In the genomic region with DNA sequence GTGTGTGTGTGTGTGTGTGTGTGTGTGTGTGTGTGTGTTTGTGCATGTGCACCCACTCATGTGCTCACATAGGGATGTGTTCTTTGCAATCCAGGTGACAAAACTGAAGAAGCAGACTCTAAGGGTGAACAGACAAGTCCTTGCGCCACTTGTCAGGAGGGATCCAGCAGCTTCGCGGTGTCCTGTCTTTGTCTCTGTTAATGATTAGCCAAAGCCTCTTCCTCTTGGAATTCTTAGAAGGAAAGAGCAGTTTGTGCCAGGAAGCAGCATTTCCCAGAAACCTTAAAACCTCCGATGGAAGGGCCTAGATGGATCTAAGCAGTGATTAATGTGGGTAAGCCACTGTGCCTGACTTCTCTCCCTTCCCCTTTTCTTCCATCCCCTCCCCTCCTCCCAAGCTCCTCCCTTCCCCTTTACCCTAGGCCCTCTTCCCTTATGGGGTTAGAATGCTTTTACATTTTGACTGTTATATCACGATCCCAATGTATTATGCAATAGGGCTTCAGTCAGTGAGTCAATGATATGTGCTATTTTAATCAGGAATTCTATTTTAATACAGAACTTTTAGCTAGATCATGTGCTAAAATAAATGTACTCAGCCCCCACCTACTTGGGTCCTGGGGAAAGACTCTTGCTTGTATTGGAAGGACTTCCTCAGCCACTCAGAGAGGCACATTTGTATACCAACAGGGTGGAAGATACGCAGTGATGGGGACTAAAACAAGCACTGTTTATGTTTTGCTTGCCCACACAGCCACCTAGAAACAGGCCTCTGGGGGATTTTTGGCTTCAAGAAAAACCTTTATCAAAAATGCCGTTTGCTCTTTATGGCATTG, we compare ENCODE assay signal across 15 mouse cellular contexts. TPM values are rescaled to one million over a fixed set of nuclear protein-coding genes. Genes with fewer than 3 reads are reported as not detected.
DNase-seq lines count a peak whose midpoint lies in the region; ATAC-seq and TF ChIP-seq lines count a peak whose summit lies in the region.
"Had no signal": no experiment of that assay in that cellular context is flagged by ENCODE, and none has a peak within 500 bp of the region (broad histone marks: within the 10 kb centered on the region; RNA-seq: fewer than 3 reads in every experiment).

No protein-coding gene starts in this region.

- H3K4me2 ChIP-seq in midbrain, embryonic 14.5 days (ENCODE audit: low read length): no peak overlapping the region
- H3K4me2 ChIP-seq: embryonic facial prominence, embryonic 12.5 days; forebrain, embryonic 13.5 days; limb, embryonic 15.5 days; lung, embryonic 14.5 days had no signal

- H3K9ac ChIP-seq in midbrain, embryonic 14.5 days (replicated peaks; ENCODE audit: low read length): no peak overlapping the region
- H3K9ac ChIP-seq: embryonic facial prominence, embryonic 12.5 days; forebrain, embryonic 13.5 days; limb, embryonic 15.5 days; lung, embryonic 14.5 days had no signal

- TF ChIP-seq CTCF in kidney, adult 2 months (conservative IDR thresholded peaks at IDR 0.05; ENCODE audit: insufficient read depth, insufficient read length, low read depth, low read length): no peak

- no peak overlapping the region for H3K27ac ChIP-seq in kidney, adult 2 months (ENCODE audit: insufficient read depth, low read depth, low read length)
- H3K27ac ChIP-seq in midbrain, embryonic 14.5 days (replicated peaks; ENCODE audit: low read depth, low read length): no peak overlapping the region
- H3K27ac ChIP-seq: embryonic facial prominence, embryonic 12.5 days; forebrain, embryonic 13.5 days; limb, embryonic 15.5 days had no signal

- WGBS in kidney, adult 2 months: 41% methylated on average over 7 of the region's 7 CpGs
- WGBS in midbrain, embryonic 14.5 days: 85% methylated on average over 7 of the region's 7 CpGs

- TF ChIP-seq POLR2A in kidney, adult 2 months (IDR thresholded peaks at IDR 0.05; ENCODE audit: low read depth, low read length): no peak

- peaks cover 3% of the 10 kb centered on the region; the same call in 1 of the 2 replicates for H3K4me1 ChIP-seq in kidney, adult 2 months (ENCODE audit: control insufficient read depth, insufficient read depth, low read length)
- H3K4me1 ChIP-seq in midbrain, embryonic 14.5 days (ENCODE audit: control insufficient read depth, insufficient read depth, low read length): no peaks in the 10 kb centered on the region
- H3K4me1 ChIP-seq: forebrain, embryonic 13.5 days had no signal

- no peaks in the 10 kb centered on the region for H3K9me3 ChIP-seq in midbrain, embryonic 14.5 days (ENCODE audit: control insufficient read depth, low read length)
- H3K9me3 ChIP-seq: embryonic facial prominence, embryonic 12.5 days; forebrain, embryonic 13.5 days; limb, embryonic 15.5 days had no signal

- DNase-seq in kidney, adult 2 months: peak; percentile 83
- no peak for DNase-seq in kidney, adult 11 months
- DNase-seq in adipocyte (ENCODE audit: low spot score): peak; percentile 16
- no peak for DNase-seq in midbrain, embryonic 14.5 days
- no peak for DNase-seq in gastrocnemius, adult 18-20 months (ENCODE audit: low spot score)
- DNase-seq: cerebellum, adult 9-10 months; lung, embryonic 14.5 days; thymus, postnatal 4 days had no signal

- ATAC-seq in granulocyte monocyte progenitor cell, adult 5-6 weeks (replicated peaks; ENCODE audit: poor library complexity, severe bottlenecking): peak; percentile 95
- peak; percentile 75 for ATAC-seq in megakaryocyte, adult 5-6 weeks (ENCODE audit: poor library complexity, severe bottlenecking)
- no peak for ATAC-seq in midbrain, embryonic 14.5 days (ENCODE audit: low FRiP score, low TSS enrichment)
- ATAC-seq: forebrain, embryonic 13.5 days; inflammation-experienced regulatory T-cells, adult 6 months; midbrain, embryonic 16.5 days had no signal

- H3K4me3 ChIP-seq in kidney, adult 2 months (ENCODE audit: insufficient read depth, low read depth, low read length): no peak overlapping the region
- H3K4me3 ChIP-seq in midbrain, embryonic 14.5 days (replicated peaks; ENCODE audit: low read depth, low read length): no peak overlapping the region
- H3K4me3 ChIP-seq: embryonic facial prominence, embryonic 12.5 days; forebrain, embryonic 13.5 days; limb, embryonic 15.5 days had no signal

- no peaks in the 10 kb centered on the region for H3K36me3 ChIP-seq in kidney, adult 2 months (ENCODE audit: control insufficient read depth, insufficient read depth, low read length)
- H3K36me3 ChIP-seq in midbrain, embryonic 14.5 days (ENCODE audit: control insufficient read depth, insufficient read depth, low read length): no peaks in the 10 kb centered on the region
- H3K36me3 ChIP-seq: embryonic facial prominence, embryonic 12.5 days; limb, embryonic 15.5 days had no signal

- H3K27me3 ChIP-seq in kidney, adult 2 months (replicated peaks; ENCODE audit: control insufficient read depth, insufficient read depth, low read length): no peaks in the 10 kb centered on the region
- H3K27me3 ChIP-seq in midbrain, embryonic 14.5 days (ENCODE audit: control insufficient read depth, insufficient read depth, low read length): no peaks in the 10 kb centered on the region
- H3K27me3 ChIP-seq: embryonic facial prominence, embryonic 12.5 days; forebrain, embryonic 13.5 days had no signal

RNA-seq across cellular contexts. Expression of a gene that starts 33.5 kb away (rescaled TPM):
- 16.0 and 17.4 TPM in 2 replicates for polyA plus RNA-seq in kidney, adult 2 months (2012; rRNA removed)
- not detected in 2 replicates for total RNA-seq in granulocyte monocyte progenitor cell, adult 5-6 weeks (2014; fragmentation: Nextera tagmentation)
- not detected in 2 replicates for total RNA-seq in granulocyte monocyte progenitor cell, adult 5-6 weeks (2017)
- not detected in 2 replicates for total RNA-seq in megakaryocyte, adult 5-6 weeks (2015)
- total RNA-seq in megakaryocyte, adult 5-6 weeks (2017): not detected in 2 replicates
- 1.2 and 2.0 TPM in 2 replicates for polyA plus RNA-seq in midbrain, embryonic 14.5 days (2014; fragmentation: Nextera tagmentation; extraction: Ambion mirVana)
- total RNA-seq in gastrocnemius, adult 18-20 months (2021): under 1 TPM; 0.14 TPM
- polyA plus RNA-seq: inflammation-experienced regulatory T-cells, adult 6 months had no signal

Comparison
In these comparisons a context has a peak if more than half of its experiments do, and no peak if none do; other contexts are left out.
1. DNase-seq: peak in kidney, adult 2 months (single experiment) and adipocyte (single experiment); none in kidney, adult 11 months (single experiment), midbrain, embryonic 14.5 days (single experiment) and gastrocnemius, adult 18-20 months (single experiment).